Mouse (Mus musculus) liver, adult 2 months (tissue): ENCODE results near the gene Wwox.

Experiments
- CTCF ChIP-seq: fragments of 200-500 bp; IDR thresholded peaks from 2 replicates; pipeline ENCODE4 v1.5.1; 2011; ENCODE audit warnings: low read depth, low read length, control low read depth
- POLR2A ChIP-seq: fragments of 200-500 bp; IDR thresholded peaks from 2 replicates; pipeline ENCODE4 v1.6.1; 2011; ENCODE audit warnings: low read length, control low read depth; ENCODE audit not compliant: insufficient read depth; ENCODE audit errors: extremely low read depth

GRCm38 (mm10) chr8:114933248-114933647 lies 493.8 kb downstream of the Wwox start:
- TF ChIP-seq POLR2A = no peak
- TF ChIP-seq CTCF = peak; percentile 37
